Mouse (Mus musculus) C2C12 (cell line): Measurements from ENCODE around the gene Retnlb. TPM values are rescaled to one million over a fixed set of nuclear protein-coding genes. Genes with fewer than 3 reads are reported as not detected.

Experiments used
- H3K27me3 ChIP-seq: one replicate; pipeline ENCODE4 v1.6.1; 2011; ENCODE audit not compliant: control insufficient read depth, insufficient read depth, insufficient read length
- H3K36me3 ChIP-seq: one replicate; pipeline ENCODE4 v1.6.1; 2011; ENCODE audit not compliant: control insufficient read depth, insufficient read depth
- H3K4me3 ChIP-seq: one replicate; pipeline ENCODE4 v1.5.1; 2011; ENCODE audit warnings: mild to moderate bottlenecking, control low read depth; ENCODE audit not compliant: poor library complexity, insufficient read depth, severe bottlenecking
- H3K79me2 ChIP-seq: one replicate; pipeline ENCODE4 v1.6.1; 2011; ENCODE audit not compliant: control insufficient read depth, insufficient read depth
- H3K79me3 ChIP-seq: one replicate; pipeline ENCODE4 v1.6.1; 2011; ENCODE audit warnings: low read depth, control low read depth
- H3ac ChIP-seq: one replicate; pipeline ENCODE3; 2011; ENCODE audit warnings: low read depth; ENCODE audit not compliant: control insufficient read depth, insufficient read length
- CEBPB ChIP-seq: IDR thresholded peaks from one replicate; pipeline ENCODE4 v1.6.1; 2011; ENCODE audit warnings: low read depth, mild to moderate bottlenecking, control low read depth, moderate library complexity
- CTCF ChIP-seq: IDR thresholded peaks from one replicate; pipeline ENCODE4 v1.5.1; 2011; ENCODE audit not compliant: control insufficient read depth, insufficient read depth, insufficient read length
- FOSL1 ChIP-seq: IDR thresholded peaks from one replicate; pipeline ENCODE4 v1.8.0; 2011; ENCODE audit warnings: mild to moderate bottlenecking, low read length; ENCODE audit not compliant: poor library complexity, insufficient read depth, severe bottlenecking
- MAX ChIP-seq: IDR thresholded peaks from one replicate; pipeline ENCODE4 v1.6.1; 2011; ENCODE audit warnings: mild to moderate bottlenecking, control low read depth
- MYOD1 ChIP-seq: IDR thresholded peaks from one replicate; pipeline ENCODE4 v1.6.1; 2011; ENCODE audit warnings: low read depth; ENCODE audit not compliant: control insufficient read depth, insufficient read length
- MYOG ChIP-seq: IDR thresholded peaks from one replicate; pipeline ENCODE4 v1.6.1; 2011; ENCODE audit not compliant: control insufficient read depth, insufficient read length; ENCODE audit errors: extremely low read depth
- USF1 ChIP-seq: IDR thresholded peaks from one replicate; pipeline ENCODE4 v1.6.1; 2011; ENCODE audit warnings: low read depth, mild to moderate bottlenecking, control low read depth, moderate library complexity
- polyA plus RNA-seq: library from polyadenylated mRNA; unstranded; fragments of >200 nt; fragmentation: generic; extraction: Trizol; gene quantifications from one replicate; pipeline ENCODE4 v1.2.1, GENCODE M21; 2012; ENCODE audit warnings: missing spikeins

Retnlb gene
- polyA plus RNA-seq, 1 experiment, result not detected

- Histone ChIP-seq H3K79me2 (no peaks in the 10 kb centered on the region), H3ac (no peak overlapping the region), H3K4me3 (no peak overlapping the region), H3K27me3 (no peaks in the 10 kb centered on the region), H3K36me3 (no peaks in the 10 kb centered on the region), H3K79me3 (no peaks in the 10 kb centered on the region)
- TF ChIP-seq MYOD1 (no peak), CEBPB (no peak), FOSL1 (no peak), USF1 (no peak), MYOG (no peak), CTCF (no peak), MAX (no peak)
Observed at GRCm38 (mm10) chr16:48798285-48798684, 18.4 kb upstream of the Retnlb start.

GRCm38 (mm10) chr16:48799470-48799869 lies 17.2 kb upstream of the Retnlb start:
- H3K27me3 ChIP-seq, result no peaks in the 10 kb centered on the region
- TF ChIP-seq CEBPB (no peak), MYOD1 (no peak), MAX (no peak), CTCF (no peak), FOSL1 (no peak), MYOG (no peak), USF1 (no peak)
- no peaks in the 10 kb centered on the region for H3K79me2 ChIP-seq
- H3K4me3 ChIP-seq, result no peak overlapping the region
- H3K79me3 ChIP-seq, result no peaks in the 10 kb centered on the region
- no peak overlapping the region for H3ac ChIP-seq
- no peaks in the 10 kb centered on the region for H3K36me3 ChIP-seq

GRCm38 (mm10) chr16:48800906-48801305 lies 15.8 kb upstream of the Retnlb start:
- Histone ChIP-seq H3K79me3 (no peaks in the 10 kb centered on the region), H3K4me3 (no peak overlapping the region), H3K79me2 (no peaks in the 10 kb centered on the region), H3ac (no peak overlapping the region), H3K36me3 (no peaks in the 10 kb centered on the region), H3K27me3 (no peaks in the 10 kb centered on the region)
- TF ChIP-seq CEBPB, result no peak
- TF ChIP-seq MAX, result no peak
- no peak for TF ChIP-seq CTCF
- no peak for TF ChIP-seq MYOD1
- TF ChIP-seq MYOG, result no peak
- no peak for TF ChIP-seq FOSL1
- TF ChIP-seq USF1, result no peak

GRCm38 (mm10) chr16:48805412-48805811 lies 11.2 kb upstream of the Retnlb start:
- no peaks in the 10 kb centered on the region for H3K36me3 ChIP-seq
- H3K27me3 ChIP-seq, result no peaks in the 10 kb centered on the region
- no peaks in the 10 kb centered on the region for H3K79me2 ChIP-seq
- TF ChIP-seq MYOG (no peak), MAX (no peak), USF1 (no peak), CTCF (no peak), CEBPB (no peak), MYOD1 (no peak), FOSL1 (no peak)
- H3K79me3 ChIP-seq, result no peaks in the 10 kb centered on the region
- H3ac ChIP-seq, result no peak overlapping the region
- no peak overlapping the region for H3K4me3 ChIP-seq

GRCm38 (mm10) chr16:48806521-48806920 lies 10.1 kb upstream of the Retnlb start:
- H3K27me3 ChIP-seq, result no peaks in the 10 kb centered on the region
- no peak overlapping the region for H3K4me3 ChIP-seq
- no peaks in the 10 kb centered on the region for H3K36me3 ChIP-seq
- TF ChIP-seq MAX (no peak), CTCF (no peak), MYOG (no peak), CEBPB (no peak), MYOD1 (no peak), FOSL1 (no peak), USF1 (no peak)
- H3ac ChIP-seq, result no peak overlapping the region
- H3K79me3 ChIP-seq, result no peaks in the 10 kb centered on the region
- no peaks in the 10 kb centered on the region for H3K79me2 ChIP-seq

GRCm38 (mm10) chr16:48809374-48809773 lies 7.3 kb upstream of the Retnlb start:
- H3ac ChIP-seq, result no peak overlapping the region
- no peaks in the 10 kb centered on the region for H3K27me3 ChIP-seq
- H3K4me3 ChIP-seq, result no peak overlapping the region
- no peaks in the 10 kb centered on the region for H3K36me3 ChIP-seq
- TF ChIP-seq FOSL1, result no peak
- no peak for TF ChIP-seq CTCF
- H3K79me2 ChIP-seq, result no peaks in the 10 kb centered on the region
- H3K79me3 ChIP-seq, result no peaks in the 10 kb centered on the region
